Mouse (Mus musculus) liver, adult 2 months (tissue): ENCODE data around the gene Mex3d. TPM values are rescaled to one million over a fixed set of nuclear protein-coding genes. Genes with fewer than 3 reads are reported as not detected.

Source experiments
- DNase-seq: peaks from one replicate; pipeline ENCODE4 v3.0.0-alpha.2; 2011; ENCODE audit warnings: low read depth, low spot score; ENCODE audit errors: extremely low read depth
- H3K27ac ChIP-seq: fragments of 200-500 bp; replicated peaks from 2 replicates; pipeline ENCODE4 v1.5.1; 2012; ENCODE audit warnings: low read depth, mild to moderate bottlenecking, control low read depth, inconsistent platforms, low read length; ENCODE audit not compliant: insufficient read depth
- H3K27me3 ChIP-seq: fragments of 200-500 bp; 2 replicates; pipeline ENCODE4 v1.6.1; 2012; ENCODE audit warnings: mild to moderate bottlenecking, moderate library complexity, low read length, inconsistent platforms; ENCODE audit not compliant: control insufficient read depth, insufficient read depth
- H3K36me3 ChIP-seq: fragments of 200-500 bp; 2 replicates; pipeline ENCODE4 v1.6.1; 2012; ENCODE audit warnings: low read length, inconsistent platforms; ENCODE audit not compliant: control insufficient read depth, insufficient read depth
- H3K4me1 ChIP-seq: fragments of 200-500 bp; 2 replicates; pipeline ENCODE4 v1.6.1; 2011; ENCODE audit warnings: low read length; ENCODE audit not compliant: control insufficient read depth, insufficient read depth
- H3K4me3 ChIP-seq: fragments of 200-500 bp; 2 replicates; pipeline ENCODE4 v1.5.1; 2011; ENCODE audit warnings: low read depth, mild to moderate bottlenecking, control low read depth, low read length, moderate library complexity; ENCODE audit not compliant: insufficient read depth
- H3K79me2 ChIP-seq: fragments of 200-500 bp; 2 replicates; pipeline ENCODE4 v1.6.1; 2012; ENCODE audit warnings: inconsistent platforms, mild to moderate bottlenecking, low read length, moderate library complexity; ENCODE audit not compliant: control insufficient read depth, insufficient read depth
- H3K9ac ChIP-seq: fragments of 200-500 bp; 2 replicates; pipeline ENCODE4 v1.6.1; 2012; ENCODE audit warnings: low read depth, mild to moderate bottlenecking, control low read depth, inconsistent platforms, low read length
- CTCF ChIP-seq: fragments of 200-500 bp; IDR thresholded peaks from 2 replicates; pipeline ENCODE4 v1.5.1; 2011; ENCODE audit warnings: low read depth, low read length, control low read depth
- POLR2A ChIP-seq: fragments of 200-500 bp; IDR thresholded peaks from 2 replicates; pipeline ENCODE4 v1.6.1; 2011; ENCODE audit warnings: low read length, control low read depth; ENCODE audit not compliant: insufficient read depth; ENCODE audit errors: extremely low read depth
- WGBS: fragments of 180-500 bp; shearing (Covaris S2); methylation state at CpG from one replicate; pipeline ENCODE4 v1.1.7; 2018; 5-methylcytosine and 5-hydroxymethylcytosine counted together
- polyA plus RNA-seq: library from polyadenylated mRNA; depleted of rRNA; stranded (reverse); fragments of >200 nt; gene quantifications from 2 replicates; pipeline ENCODE4 v1.2.3, GENCODE M21; 2012
- total RNA-seq: library from RNA; depleted of rRNA; stranded (reverse); fragments of >200 nt; gene quantifications from 2 replicates; pipeline ENCODE4 v1.2.3, GENCODE M21; 2014

Gene Mex3d
- total and polyA plus RNA-seq, 2 experiments: 1.0 to 2.1 TPM

DNA sequence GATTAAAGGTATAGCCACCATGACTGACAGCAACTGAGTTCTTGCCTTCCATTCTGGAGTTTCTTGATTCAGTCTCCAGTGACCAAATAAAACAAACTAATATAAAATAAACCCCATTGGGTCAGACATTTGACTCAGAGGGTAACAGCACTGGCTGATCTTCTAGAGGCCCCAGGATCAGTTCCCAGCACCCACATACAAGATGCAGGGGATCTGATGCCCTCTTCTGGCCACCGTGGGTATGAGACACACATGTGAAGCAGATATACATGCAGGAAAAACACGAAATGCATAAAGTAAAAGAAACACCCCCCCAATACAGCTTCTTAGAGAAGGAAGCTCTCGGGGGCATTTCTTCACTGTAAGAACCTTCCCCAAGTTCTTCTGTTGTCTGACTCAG is 37.6 kb upstream of the Mex3d start:
- no peak for TF ChIP-seq POLR2A
- Histone ChIP-seq H3K9ac (no peak overlapping the region), H3K27me3 (no peaks in the 10 kb centered on the region), H3K4me3 (no peak overlapping the region), H3K4me1 (peaks cover 4% of the 10 kb centered on the region), H3K79me2 (no peaks in the 10 kb centered on the region), H3K36me3 (peaks cover 11% of the 10 kb centered on the region), H3K27ac (no peak overlapping the region)
- 92% methylated on average over 3 of the region's 3 CpGs for WGBS
- no peak for DNase-seq

DNA sequence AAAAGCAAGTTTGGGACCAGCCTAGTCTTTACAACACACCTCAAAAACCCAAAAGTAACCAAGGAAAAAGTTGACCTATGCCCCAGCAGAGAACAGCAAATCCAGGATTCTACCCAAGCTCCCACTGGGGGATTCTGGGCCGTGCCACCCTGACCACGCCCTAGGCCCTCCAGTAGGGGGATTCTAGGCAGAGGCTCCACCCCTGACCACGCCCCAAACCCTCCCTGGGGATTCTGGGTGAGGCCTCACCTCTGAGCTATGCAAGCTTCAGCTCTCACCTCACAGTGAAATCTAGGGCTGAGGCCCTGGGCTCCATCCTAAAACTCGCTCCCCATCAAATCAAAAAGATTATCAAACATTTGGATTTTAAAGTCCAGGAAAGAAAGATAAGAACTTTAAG is 36.1 kb upstream of the Mex3d start:
- no peak overlapping the region for H3K4me3 ChIP-seq
- H3K4me1 ChIP-seq: peaks cover 4% of the 10 kb centered on the region
- DNase-seq: no peak

DNA sequence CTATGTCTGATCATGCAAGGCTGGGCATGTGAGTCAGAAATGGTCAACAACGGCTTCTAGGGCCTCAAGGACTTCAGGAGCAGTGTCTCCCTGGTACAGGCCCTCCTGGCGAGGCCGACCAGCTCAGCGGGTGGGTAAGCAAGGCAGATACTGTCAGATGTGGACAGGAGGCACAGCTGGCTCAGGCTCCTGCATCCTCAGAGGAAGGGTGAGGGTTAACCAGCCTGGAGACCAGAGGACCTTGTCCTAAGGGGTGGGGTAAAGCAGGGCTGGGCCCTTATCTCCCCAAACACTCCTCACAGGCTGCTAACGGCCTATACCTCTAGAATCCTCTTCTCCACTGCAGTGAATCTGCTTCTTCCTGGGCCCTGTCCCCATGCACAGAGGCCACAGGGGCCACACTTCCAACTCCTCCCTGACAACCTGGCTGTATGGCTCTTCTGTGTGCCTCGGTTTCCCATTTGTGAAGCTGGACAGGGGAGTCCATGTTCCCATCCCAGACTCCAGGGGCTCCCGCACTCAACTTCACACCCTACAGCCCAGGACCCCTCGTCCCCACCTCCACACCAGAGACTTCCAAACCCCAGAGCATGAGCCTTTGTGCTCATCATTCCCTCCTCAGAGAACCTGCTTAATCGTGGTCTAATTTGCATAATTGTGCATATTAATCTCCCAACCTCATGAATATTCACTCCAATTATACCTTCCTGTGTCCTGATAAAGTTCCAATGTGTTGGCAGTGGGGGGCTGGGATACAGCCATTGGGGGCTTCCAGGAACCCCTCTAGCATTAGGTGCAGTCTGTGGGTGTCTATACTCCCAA is 34.4 kb upstream of the Mex3d start:
- H3K27ac ChIP-seq: no peak overlapping the region
- no peak for TF ChIP-seq CTCF
- TF ChIP-seq POLR2A: no peak
- DNase-seq: no peak
- H3K9ac ChIP-seq: no peak overlapping the region
- H3K4me3 ChIP-seq: no peak overlapping the region
- H3K4me1 ChIP-seq: peaks cover 4% of the 10 kb centered on the region
- peaks cover 13% of the 10 kb centered on the region for H3K36me3 ChIP-seq
- H3K27me3 ChIP-seq: no peaks in the 10 kb centered on the region
- no peaks in the 10 kb centered on the region for H3K79me2 ChIP-seq
- 91% methylated on average over 9 of the region's 9 CpGs for WGBS

More for the DNA sequence above, 36.1 kb upstream of the Mex3d start:
- TF ChIP-seq CTCF (no peak), POLR2A (no peak)
- H3K27me3 ChIP-seq: no peaks in the 10 kb centered on the region
- no peak overlapping the region for H3K9ac ChIP-seq
- 55% methylated on average over 4 of the region's 4 CpGs for WGBS
- no peaks in the 10 kb centered on the region for H3K79me2 ChIP-seq
- peaks cover 11% of the 10 kb centered on the region for H3K36me3 ChIP-seq
- H3K27ac ChIP-seq: no peak overlapping the region

DNA sequence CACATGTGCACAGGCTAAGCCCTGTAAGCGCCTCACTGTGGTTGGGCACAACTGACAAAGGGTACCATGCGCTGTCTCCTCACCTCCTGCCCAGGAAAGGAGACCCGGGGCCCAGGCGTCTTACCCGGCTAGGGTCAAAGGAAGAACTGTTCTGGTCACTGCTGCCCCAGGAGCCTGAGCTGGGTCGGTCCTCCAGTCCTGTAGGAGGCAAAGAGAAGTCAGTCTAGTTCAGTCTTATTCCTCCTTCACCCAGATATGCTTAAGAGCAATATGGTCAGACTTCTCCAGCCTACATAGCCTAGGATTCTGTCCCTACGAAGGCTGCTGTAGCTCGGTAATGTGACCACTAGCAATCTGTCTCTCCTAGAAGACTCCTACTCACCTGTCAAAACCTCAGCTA is 33.7 kb upstream of the Mex3d start:
- no peak overlapping the region for H3K4me3 ChIP-seq
- no peak overlapping the region for H3K9ac ChIP-seq
- TF ChIP-seq CTCF (no peak), POLR2A (no peak)
- no peaks in the 10 kb centered on the region for H3K27me3 ChIP-seq
- peaks cover 12% of the 10 kb centered on the region for H3K36me3 ChIP-seq
- no peaks in the 10 kb centered on the region for H3K79me2 ChIP-seq
- peaks cover 4% of the 10 kb centered on the region for H3K4me1 ChIP-seq
- WGBS: 98% methylated on average over 8 of the region's 8 CpGs
- no peak overlapping the region for H3K27ac ChIP-seq
- DNase-seq: no peak

DNA sequence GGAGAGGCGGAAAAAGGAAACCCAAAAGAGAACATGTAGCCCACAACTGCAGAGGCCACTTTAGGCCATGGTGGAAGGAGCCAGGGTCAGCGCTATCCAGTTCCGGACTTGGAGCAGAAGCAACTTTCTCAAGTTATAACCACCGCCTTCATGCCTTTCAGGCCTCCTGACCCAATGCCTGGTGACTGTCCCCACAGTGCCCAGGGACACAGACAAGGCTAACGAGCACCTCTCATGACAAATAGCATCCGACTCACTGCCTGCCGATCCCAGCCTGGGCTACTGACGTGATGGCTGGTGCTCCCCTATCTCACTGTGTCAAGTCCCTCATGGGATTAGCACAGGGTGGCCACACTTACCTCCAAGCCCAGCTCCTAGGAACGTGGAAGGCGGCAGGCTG is 33.3 kb upstream of the Mex3d start:
- Histone ChIP-seq H3K9ac (no peak overlapping the region), H3K36me3 (peaks cover 11% of the 10 kb centered on the region)

DNA sequence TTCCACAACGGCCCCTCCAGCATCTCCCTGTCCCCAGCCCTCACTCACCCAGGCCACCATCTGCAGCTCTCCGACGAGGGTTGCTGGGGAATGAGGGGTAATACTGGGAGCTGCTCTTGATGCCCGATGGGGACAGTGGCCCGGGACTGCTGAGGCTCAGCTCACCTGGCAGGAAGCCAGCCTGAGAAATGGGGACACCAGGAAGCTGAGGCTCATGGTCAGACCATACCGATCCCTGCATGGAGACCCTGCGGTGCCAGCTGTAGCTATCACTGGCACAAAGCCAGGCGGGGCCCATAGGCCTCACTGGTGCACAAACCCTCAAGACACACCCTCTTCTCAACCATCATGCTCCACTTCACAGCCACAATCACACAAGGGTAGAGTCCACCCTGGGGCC is 32.0 kb upstream of the Mex3d start:
- TF ChIP-seq POLR2A: no peak
- H3K27ac ChIP-seq: no peak overlapping the region
- no peak overlapping the region for H3K4me3 ChIP-seq
- WGBS: 87% methylated on average over 8 of the region's 8 CpGs
- H3K79me2 ChIP-seq: no peaks in the 10 kb centered on the region
- peaks cover 3% of the 10 kb centered on the region; the same call in 1 of the 2 replicates for H3K36me3 ChIP-seq
- peaks cover 4% of the 10 kb centered on the region for H3K4me1 ChIP-seq
- no peaks in the 10 kb centered on the region for H3K27me3 ChIP-seq
- H3K9ac ChIP-seq: no peak overlapping the region
- no peak for DNase-seq

More for the DNA sequence above, 33.3 kb upstream of the Mex3d start:
- Histone ChIP-seq H3K27me3 (no peaks in the 10 kb centered on the region), H3K27ac (no peak overlapping the region), H3K4me3 (no peak overlapping the region), H3K79me2 (no peaks in the 10 kb centered on the region), H3K4me1 (peaks cover 4% of the 10 kb centered on the region)
- WGBS: 96% methylated on average over 10 of the region's 10 CpGs
- no peak for TF ChIP-seq CTCF
- no peak for TF ChIP-seq POLR2A
- DNase-seq: no peak
